17 mouse cellular contexts compared by ENCODE assay signal in genomic region chr9:61492896-61493295, GRCm38 (mm10).
"Had no signal": no experiment of that assay in that cellular context is flagged by ENCODE, and none has a peak within 500 bp of the region (broad histone marks: within the 10 kb centered on the region; RNA-seq: fewer than 3 reads in every experiment).

No protein-coding gene starts in this region.

- H3K27ac ChIP-seq: liver, embryonic 13.5 days; macrophage; midbrain, embryonic 12.5 days; midbrain, embryonic 15.5 days; neural tube, embryonic 12.5 days; neural tube, embryonic 15.5 days; stomach, embryonic 15.5 days had no signal

- H3K9me3 ChIP-seq: liver, embryonic 13.5 days; midbrain, embryonic 12.5 days; midbrain, embryonic 15.5 days; neural tube, embryonic 12.5 days; neural tube, embryonic 15.5 days; stomach, embryonic 15.5 days had no signal

- ATAC-seq: midbrain, embryonic 15.5 days had no signal

- H3K4me3 ChIP-seq: liver, embryonic 13.5 days; midbrain, embryonic 12.5 days; midbrain, embryonic 15.5 days; neural tube, embryonic 12.5 days; neural tube, embryonic 15.5 days; stomach, embryonic 15.5 days had no signal

- H3K4me2 ChIP-seq: liver, embryonic 13.5 days; midbrain, embryonic 12.5 days; midbrain, embryonic 15.5 days; neural tube, embryonic 12.5 days; neural tube, embryonic 15.5 days; stomach, embryonic 15.5 days had no signal

- H3K9ac ChIP-seq: liver, embryonic 13.5 days; midbrain, embryonic 12.5 days; midbrain, embryonic 15.5 days; neural tube, embryonic 12.5 days; neural tube, embryonic 15.5 days; stomach, embryonic 15.5 days had no signal

- H3K4me1 ChIP-seq: liver, embryonic 13.5 days; neural tube, embryonic 12.5 days; stomach, embryonic 15.5 days had no signal

- H3K36me3 ChIP-seq: liver, embryonic 13.5 days; midbrain, embryonic 12.5 days; midbrain, embryonic 15.5 days; neural tube, embryonic 12.5 days; neural tube, embryonic 15.5 days; stomach, embryonic 15.5 days had no signal

- DNase-seq: kidney, adult 9 months; kidney, postnatal 14 days; kidney, postnatal 4 days; liver, embryonic 13.5 days; lung, adult 2 months; lung, postnatal 14 days; right cerebral cortex, adult 18-20 months; right cerebral cortex, postnatal 14 days; right cerebral cortex, postnatal 4 days; thymus, adult 18-20 months; thymus, postnatal 36 days had no signal

- H3K27me3 ChIP-seq: midbrain, embryonic 15.5 days; stomach, embryonic 15.5 days had no signal
